Mouse (Mus musculus) adrenal gland (tissue): ENCODE results near the gene Catsperg1.
"Not testable (repeated sequence)": the region's sequence is repeated elsewhere in the genome, so short reads cannot be mapped to it uniquely, and the experiment has no call there.

ENCODE experiments used
- intact Hi-C: fragments of 180-260 bp; cut with DNase I; formaldehyde crosslinking; loops from one replicate; pipeline ENCODE4 v1.15.1; 2025

The Catsperg1 gene

DNA sequence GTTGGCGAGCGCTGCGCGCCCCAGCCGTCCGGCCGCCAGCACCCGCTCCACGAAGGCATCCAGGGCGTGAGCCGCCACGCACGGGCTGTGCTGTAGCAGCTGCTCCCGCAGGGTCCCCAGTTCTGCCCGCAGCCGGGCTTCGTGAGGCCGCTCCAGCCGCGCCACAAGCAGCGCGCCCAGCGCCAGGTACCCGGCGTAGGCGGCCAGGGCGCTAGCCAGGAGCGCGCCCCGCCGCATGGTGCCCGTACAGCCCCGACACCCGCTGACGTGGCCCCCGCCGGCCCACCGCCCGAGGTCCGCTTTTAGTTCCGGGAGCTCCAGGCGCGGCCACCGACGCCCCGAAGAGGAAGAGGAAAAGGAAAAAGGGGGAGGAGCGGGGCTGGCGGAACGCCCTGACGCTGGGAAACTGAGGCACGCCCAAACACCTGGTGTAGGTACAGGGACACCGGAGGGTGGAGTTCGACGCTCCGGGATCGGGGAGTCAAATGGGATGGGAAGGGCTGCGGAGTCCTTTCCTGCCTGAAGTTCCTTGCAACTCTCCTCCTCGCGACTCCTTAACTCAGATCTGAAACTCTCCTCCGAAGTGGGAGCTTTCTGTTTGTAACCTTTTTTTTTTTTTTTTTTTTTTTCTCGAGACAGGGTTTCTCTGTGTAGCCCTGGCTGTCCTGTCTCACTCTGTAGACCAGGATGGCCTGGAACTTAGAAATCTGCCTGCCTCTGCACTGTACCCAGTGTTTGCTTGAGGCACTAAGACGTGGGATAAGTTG is 18.6 kb upstream of the Catsperg1 start, which contains the start of gene Kcnk6:
Gene Kcnk6, minus strand, starts transcription at position 269 of the 767 bp plus-strand sequence.
- intact Hi-C loops, result no loop called here

DNA sequence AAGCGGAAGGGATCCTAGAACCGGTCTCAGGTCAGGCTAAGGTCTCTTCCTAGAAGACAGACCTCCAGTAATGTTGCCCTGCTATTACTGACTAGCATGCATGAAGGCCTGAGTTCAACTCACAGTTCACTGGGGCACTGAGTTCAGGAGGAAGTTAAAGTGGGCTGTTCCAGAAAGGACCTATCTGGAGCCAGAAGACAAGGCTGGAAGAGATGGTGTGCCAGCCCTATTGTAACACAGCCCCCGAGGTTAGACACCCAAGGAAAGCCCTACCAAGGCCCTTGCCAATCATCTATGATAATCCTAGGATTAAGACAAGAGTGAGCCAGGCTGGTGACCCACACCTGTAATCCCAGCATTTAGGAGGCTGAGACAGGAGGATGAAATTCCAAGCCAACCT is 17.7 kb upstream of the Catsperg1 start:
- intact Hi-C loops, result no loop called here

DNA sequence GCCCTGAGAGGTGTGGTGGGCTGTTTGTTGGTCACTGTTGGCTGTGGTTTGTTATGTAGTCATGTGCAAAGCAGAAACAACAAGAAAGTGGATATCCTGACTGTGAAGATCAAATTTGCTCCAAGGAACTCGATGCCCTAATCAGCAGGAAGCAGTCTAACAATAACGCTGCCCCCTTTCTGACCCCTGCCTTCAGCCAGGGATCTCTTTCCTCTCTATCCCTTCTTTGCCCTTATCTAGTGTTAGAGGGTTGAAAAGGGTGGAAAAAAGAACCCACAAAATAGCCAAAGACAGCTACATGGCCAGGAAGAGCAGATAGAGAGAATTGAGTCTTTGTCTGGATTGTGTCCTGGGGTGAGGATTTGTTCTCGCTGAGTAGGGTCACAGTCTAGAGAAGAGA is 16.7 kb upstream of the Catsperg1 start:
- intact Hi-C loops, result no loop called here

DNA sequence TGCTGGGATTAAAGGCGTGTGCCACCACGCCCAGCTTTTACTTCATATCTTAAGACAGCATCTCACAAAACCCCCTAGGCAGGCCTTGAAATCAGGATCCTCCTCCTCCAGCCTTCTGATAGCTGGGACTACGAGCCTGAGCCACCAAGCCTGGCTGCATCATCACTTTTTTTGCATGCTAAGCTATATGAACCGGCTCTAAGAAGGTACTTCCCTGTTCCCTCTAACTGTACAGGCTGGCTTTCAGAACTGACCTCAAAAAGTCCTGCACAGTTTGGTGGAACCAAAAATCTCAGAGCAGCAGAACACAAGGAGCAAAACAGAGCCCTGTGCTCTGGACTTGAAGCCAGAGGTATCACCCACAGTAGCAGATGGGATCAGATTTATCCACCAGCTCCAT is 14.4 kb upstream of the Catsperg1 start:
- intact Hi-C loops, result no loop called here

DNA sequence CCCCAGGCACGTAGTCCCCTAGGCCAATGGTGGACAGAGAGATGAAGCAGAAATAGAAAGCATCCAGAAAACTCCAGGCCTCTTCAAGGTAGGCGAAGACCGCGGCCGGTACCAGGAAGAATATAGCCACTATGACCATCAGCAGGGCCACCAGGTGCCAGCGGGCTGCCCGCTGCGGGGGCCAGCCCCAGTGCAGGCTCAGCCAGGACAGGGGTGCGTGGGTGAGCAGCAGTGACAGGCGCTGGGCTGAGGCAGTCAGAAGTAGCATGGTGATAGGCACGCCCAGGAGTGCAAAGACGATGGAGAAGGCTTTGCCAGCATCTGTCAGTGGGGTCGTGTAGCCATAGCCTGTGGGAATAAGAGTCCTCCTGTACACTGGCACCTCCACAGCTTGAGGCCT is 11.7 kb upstream of the Catsperg1 start:
- intact Hi-C loops, result no loop called here

DNA sequence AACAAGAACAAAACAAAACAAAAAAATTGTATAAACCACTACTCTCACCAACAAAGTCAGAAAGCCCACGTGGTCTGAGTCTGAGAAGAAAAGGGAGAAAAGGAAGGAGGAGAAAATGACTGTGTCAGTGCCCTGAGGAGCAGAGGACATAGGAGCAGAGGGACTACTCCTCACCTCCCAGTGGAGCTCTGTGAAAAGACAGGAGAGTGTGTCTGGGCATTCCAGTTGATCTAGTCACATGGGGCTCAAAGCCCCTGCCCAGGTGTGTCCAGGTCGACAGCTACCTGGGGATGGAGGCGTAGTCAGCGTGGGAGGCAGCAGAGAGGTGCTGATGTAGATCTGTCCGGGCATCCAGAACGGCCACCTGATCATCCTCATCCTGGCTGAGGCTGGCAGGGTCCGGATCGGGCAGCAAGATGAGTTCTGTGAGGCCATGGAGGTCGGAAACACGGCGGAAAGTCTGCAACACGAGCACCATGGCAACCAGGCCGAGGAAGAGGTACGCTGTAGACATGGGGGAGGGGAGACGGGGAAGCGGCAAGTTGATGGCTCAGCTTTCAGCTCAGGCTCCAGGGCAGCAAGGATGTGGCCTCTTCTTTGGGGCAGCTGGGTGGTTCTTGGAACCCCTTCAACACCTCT is 11.0 kb upstream of the Catsperg1 start:
- intact Hi-C loops, result no loop called here

DNA sequence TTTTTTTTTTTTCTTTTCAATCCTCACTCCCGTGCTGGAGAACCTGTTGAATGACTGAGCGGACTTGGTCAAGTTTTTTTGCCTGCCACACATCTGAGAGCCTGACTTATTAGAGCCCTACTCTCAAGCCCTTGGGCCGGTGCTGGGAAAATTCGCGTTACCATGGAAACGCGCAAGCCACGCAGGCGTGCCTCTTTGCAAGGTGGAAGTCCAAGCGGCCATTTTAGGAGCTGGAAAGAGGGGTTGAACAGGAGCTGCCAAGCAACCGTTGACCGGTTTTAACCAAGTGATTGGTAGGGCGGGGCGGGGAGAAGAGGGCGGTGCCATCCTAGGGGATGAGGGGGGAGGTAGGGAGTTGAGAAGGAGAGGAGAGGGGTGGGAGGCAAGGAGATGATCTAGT is 1.0 kb upstream of the Catsperg1 start:
- intact Hi-C loops, result no loop called here

DNA sequence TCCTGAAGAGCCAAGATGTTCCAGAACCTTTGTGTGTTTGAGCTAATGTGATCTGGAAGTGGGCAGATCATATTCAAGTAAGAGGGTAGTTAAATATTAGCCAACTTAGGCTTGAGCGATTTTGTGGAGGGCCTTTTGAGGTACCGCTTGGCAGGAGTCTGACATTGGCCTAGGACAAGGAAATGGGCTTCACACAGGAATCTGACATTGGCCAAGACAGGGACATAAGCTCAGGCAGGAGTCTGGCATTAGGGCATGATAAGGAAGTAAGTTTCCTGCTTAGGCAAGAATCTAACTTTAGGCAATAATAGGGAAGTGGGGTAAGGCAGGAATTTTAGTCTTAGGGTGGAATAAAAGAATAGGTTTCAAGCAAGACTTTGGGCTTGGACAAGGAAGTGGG is 401 bp upstream of the Catsperg1 start:
- intact Hi-C loops, result no loop called here

DNA sequence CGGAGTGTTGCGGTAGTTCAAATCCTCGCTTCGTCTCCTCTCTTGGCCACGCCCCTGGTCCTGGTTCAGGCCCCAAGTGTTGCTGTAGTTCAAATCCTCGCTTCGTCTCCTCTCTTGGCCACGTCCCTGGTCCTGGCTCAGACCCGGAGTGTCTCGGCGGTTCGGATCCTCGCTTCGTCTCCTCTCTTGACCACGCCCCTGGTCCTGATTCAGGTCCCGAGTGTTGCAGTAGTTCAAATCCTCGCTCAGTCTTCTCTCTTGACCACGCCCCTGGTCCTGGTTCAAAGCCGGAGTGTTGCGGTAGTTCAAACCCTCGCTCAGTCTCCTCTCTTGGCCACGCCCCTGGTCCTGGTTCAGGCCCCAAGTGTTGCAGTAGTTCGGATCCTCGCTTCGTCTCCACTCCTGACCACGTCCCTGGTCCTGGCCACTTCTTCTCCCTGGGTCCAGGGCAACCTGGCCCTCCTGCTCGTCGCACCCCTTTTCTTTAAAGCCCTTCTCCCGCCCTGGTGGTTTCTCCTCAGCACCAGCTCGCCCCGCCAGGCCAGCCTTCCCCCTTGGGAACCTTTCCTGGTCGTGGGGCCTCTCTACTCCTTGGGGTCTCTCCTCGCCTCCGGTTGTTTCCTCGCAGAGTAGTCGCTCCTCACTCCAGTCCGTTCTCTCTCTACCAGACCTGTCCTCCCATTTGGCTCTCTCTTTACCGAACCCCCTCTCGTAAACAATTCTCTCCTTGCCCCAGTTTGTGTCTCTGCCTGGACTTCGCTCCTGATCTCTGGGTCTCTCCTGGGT is 867 bp downstream of the Catsperg1 start:
- intact Hi-C loops, result not testable (repeated sequence)

DNA sequence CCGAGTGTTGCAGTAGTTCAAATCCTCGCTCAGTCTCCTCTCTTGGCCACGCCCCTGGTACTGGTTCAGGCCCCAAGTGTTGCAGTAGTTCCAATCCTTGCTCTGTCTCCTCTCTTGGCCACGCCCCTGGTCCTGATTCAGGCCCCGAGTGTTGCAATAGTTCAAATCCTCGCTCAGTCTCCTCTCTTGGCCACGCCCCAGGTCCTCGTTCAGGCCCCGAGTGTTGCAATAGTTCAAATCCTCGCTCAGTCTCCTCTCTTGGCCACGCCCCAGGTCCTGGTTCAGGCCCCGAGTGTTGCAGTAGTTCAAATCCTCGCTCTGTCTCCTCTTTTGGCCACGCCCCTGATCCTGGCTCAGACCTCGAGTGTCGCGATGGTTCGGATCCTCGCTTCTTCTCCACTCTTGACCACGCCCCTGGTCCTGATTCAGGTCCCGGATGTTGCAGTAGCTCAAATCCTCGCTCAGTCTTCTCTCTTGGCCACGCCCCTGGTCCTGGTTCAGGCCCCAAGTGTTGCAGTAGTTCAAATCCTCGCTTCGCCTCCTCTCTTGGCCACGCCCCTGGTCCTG is 1.6 kb downstream of the Catsperg1 start:
- intact Hi-C loops, result no loop called here

DNA sequence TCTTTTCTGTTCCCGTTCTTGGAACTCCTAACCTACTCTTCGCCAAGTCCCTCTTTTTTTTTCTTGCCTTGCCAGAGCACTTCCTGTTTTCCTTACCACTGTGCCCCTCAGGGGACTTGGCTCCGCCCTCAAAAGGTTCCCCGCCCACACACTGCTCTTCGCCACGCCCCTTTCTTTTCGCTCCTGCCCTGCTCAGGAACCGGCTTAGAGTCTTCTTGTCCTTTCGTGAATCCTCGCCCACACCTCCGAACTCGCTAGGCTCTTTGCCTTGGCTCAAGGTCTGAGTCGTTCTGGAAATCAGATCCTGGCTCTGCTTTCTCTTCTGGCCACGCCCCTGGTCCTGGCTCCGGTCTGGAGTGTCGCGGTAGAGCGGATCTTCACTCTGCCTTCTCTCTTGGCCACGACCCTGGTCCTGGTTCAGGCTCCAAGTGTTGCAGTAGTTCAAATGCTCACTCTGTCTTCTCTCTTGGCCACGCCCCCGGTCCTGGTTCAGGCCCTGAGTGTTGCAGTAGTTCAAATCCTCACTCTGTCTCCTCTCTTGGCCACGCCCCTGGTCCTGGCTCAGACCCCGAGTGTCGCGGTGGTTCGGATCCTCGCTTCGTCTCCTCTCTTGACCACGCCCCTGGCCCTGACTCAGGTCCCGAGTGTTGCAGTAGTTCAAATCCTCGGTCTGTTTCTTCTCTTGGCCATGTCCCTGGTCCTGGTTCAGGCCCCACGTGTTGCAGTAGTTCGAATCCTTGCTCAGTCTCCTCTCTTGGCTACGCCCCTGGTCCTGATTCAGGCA is 2.2 kb downstream of the Catsperg1 start:
- intact Hi-C loops, result no loop called here

DNA sequence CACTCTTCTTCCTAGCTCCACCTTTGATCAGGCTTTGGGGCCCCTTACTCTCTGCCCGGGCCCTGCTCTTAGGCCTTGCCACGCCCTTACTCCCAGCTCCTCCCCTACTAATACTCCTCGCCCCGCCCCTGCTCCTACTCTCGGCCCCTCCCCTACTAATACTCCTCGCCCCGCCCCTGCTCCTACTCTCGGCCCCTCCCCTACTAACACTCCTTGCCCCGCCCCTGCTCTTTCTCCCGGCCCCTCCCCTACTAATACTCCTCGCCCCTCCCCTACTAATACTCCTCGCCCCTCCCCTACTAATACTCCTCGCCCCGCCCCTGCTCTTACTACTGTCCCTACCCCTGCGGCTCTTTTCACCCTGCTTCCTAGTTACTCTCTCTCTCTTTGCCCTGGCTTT is 2.8 kb downstream of the Catsperg1 start:
- intact Hi-C loops, result not testable (repeated sequence)

DNA sequence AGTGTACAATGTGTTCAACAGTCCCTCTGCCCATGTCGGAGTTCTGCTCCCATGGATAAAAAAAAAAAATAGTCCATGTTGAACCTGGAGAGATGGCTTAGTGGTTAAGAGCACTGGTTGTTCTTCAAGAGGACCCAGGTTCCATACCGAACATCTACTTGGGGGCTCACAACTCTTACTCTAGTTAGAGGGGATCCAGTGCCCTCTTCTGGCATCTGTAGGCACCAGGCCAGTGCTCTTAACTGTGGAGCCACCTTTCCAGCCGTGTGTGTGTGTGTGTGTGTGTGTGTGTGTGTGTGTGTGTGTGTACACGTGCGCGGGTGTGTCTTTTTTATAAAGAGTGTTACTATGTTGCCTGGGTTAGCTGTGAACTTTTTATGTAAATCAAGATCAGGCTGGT is 11.3 kb downstream of the Catsperg1 start:
- intact Hi-C loops, result no loop called here

DNA sequence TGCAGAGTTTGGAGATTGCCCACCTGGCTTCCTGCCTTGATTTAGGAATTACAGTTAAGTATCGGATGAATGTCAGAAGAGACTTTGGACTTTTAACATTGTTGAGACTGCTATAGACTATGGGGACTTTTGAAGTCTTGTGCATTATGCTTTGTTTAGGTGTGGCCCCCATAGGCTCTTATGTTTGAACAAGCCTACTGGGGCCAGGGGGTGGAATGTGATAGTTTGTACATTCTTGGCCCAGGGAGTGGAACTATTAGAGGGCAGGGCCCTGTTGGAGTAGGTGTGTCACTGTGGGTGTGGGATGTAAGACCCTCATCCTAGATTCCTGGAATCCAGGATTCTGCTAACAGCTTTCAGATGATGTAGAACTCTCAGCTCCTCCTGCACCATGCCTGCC is 19.6 kb downstream of the Catsperg1 start:
- intact Hi-C loops, result loop anchor here (10.0 kb wide), 1 partner anchor 521 kb away; no protein-coding TSS in a partner anchor

DNA sequence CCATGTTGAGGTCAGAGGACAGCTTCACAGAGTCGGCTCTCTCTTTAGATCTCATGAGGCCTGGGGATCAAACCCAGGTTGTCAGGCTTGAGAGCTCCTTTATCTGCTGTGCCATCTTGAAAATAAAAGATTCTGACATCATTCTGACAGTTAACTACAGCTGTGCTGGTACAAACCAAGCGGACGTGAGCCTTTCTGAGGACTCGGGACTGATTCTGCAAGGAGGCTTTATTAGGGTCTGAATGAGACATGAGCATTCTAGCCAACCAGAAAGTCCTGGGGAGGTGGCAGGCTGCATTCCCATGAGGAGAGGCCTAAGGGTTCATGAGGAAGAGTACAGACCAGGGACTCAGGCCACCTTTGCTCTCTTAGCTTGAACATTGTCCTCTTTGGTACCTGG is 32.5 kb downstream of the Catsperg1 start:
- intact Hi-C loops, result loop anchor here (5.0 kb wide), 2 partner anchors 66 to 116 kb away; partner anchors contain the start of gene 2200002D01Rik

DNA sequence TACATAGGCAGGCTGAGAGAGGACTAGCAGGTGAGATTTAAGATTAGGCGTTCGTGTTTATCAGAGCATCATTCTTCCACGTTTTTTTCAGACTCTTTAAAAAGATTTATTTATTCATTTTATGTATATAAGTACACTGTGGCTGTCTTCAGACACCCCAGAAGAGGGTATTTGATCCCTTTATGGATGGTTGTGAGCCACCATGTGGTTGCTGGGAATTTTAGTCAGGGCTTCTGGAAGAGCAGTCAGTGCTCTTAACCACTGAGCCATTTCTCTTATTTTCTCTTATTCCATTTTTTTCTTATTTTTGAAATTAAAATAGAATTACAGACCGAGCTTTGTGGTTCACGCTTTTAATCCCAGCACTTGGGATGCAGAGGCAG is 33.0 kb downstream of the Catsperg1 start:
- intact Hi-C loops, result loop anchor here (5.0 kb wide), 2 partner anchors 66 to 116 kb away; partner anchors contain the start of gene 2200002D01Rik

DNA sequence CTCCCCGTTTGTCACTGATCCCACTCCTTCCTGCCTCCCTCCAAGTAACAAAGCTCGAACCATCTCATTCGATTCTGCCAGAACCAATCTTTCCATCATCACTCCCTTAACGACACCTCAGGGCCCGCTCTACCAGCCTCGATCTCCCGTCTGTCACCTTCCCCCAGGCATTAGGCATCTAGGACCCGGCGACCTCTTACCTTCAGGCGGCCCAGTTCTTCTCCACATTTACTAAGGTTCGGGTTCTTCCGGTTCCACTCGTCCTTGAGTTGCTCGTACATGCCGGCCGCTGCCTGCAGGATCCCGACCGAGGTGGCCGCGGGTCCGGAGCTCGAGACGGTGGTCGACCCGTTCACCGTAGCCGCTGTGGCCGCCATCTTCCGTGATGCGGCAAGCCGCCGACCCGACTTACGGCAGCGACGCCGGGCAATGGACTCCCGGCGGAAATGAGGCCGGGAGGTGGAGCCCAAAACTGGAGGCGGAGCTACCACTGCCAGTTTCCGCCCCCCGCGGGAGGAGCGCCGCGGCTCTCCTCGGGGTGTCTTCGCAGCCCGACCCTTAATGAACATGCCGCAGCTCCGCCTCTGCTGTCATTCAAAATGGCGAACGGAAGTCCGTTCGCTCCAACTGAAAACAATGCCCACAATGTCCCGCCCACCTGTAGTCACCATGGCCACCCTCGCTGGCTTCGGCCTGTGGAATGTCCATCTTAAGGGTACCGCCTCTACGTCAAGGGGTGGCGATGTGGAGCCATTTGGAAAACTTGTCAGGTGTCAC is 33.6 kb downstream of the Catsperg1 start, which contains the start of gene Psmd8:
Gene Psmd8, minus strand, starts transcription at position 625 of the 777 bp plus-strand sequence.
- intact Hi-C loops, result loop anchor here (5.0 kb wide), 2 partner anchors 67 to 117 kb away; partner anchors contain the start of gene 2200002D01Rik

DNA sequence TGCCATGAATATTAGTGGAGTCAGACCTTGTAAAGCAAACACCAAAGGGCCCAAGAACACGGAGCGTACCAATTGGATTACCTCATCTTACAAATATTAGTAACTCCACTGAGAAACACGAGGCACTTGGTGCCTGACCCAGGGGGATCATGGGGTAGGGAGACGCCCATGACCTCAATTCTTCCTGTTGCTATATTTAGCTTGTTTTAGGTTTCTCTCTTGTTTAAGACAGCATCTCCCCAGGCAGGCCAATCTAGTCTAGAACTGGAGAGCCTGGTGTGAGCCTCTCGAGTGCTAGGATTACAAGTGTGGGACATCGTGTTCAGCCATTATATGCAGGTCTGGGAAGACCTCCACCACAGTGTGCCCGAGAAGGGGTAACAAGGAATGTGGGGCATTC is 34.5 kb downstream of the Catsperg1 start:
- intact Hi-C loops, result no loop called here

DNA sequence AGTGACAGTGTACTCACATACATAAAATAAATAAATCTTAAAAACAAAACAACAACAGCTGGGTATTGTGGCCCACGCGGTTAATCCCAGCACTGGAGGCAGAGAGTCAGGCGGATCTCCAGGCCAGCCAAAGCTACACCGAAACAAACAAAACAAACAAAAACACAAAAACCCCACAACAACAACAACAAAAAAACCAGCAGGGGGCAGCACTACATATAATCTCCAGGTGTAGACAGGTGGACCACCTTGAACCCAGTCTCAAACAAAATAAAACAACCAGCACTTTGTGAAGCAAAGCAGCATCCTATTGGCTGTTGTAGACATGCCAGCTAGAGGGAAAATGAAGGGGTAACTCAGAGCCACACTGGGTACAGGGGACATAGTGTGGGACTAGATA is 35.7 kb downstream of the Catsperg1 start:
- intact Hi-C loops, result no loop called here
